Mouse (Mus musculus) kidney, postnatal 0 days (tissue): ENCODE measurements around the gene Tspan4. TPM values are rescaled to one million over a fixed set of nuclear protein-coding genes. Genes with fewer than 3 reads are reported as not detected.

Experiments used
- ATAC-seq: fragments of 200-750 bp; cut with Nextera tagmentation; replicated peaks from 2 replicates; pipeline ENCODE4 v1.8.0; 2017; ENCODE audit warnings: low read depth, moderate number of reproducible peaks, moderate TSS enrichment, moderate library complexity; ENCODE audit not compliant: low FRiP score
- DNase-seq: peaks from one replicate; pipeline ENCODE4 v3.0.0-alpha.2; 2016; ENCODE audit warnings: low spot score
- H3K27ac ChIP-seq: fragments of 300-500 bp; sonication (generic); 2 replicates; pipeline ENCODE4 v1.5.1; 2014; ENCODE audit warnings: mild to moderate bottlenecking
- H3K27me3 ChIP-seq: fragments of 300-500 bp; sonication (generic); 2 replicates; pipeline ENCODE4 v1.6.1; 2014; ENCODE audit warnings: low read length, mixed read lengths; ENCODE audit not compliant: insufficient read depth
- H3K36me3 ChIP-seq: fragments of 300-500 bp; sonication (generic); 2 replicates; pipeline ENCODE4 v1.6.1; 2014; ENCODE audit warnings: low read length, mixed read lengths; ENCODE audit not compliant: insufficient read depth
- H3K4me1 ChIP-seq: fragments of 300-500 bp; sonication (generic); replicated peaks from 2 replicates; pipeline ENCODE4 v1.6.1; 2014; ENCODE audit warnings: antibody characterized with exemption, low read length, mixed read lengths; ENCODE audit not compliant: insufficient read depth
- H3K4me2 ChIP-seq: fragments of 300-500 bp; sonication (generic); 2 replicates; pipeline ENCODE4 v1.6.1; 2014; ENCODE audit warnings: mild to moderate bottlenecking, low read length, moderate library complexity, mixed read lengths
- H3K4me3 ChIP-seq: fragments of 300-500 bp; sonication (generic); replicated peaks from 2 replicates; pipeline ENCODE4 v1.5.1; 2014; ENCODE audit warnings: low read depth, low read length
- H3K9ac ChIP-seq: fragments of 300-500 bp; sonication (generic); 2 replicates; pipeline ENCODE4 v1.6.1; 2014; ENCODE audit warnings: low read depth, low read length
- H3K9me3 ChIP-seq: fragments of 300-500 bp; sonication (generic); replicated peaks from 2 replicates; pipeline ENCODE4 v1.6.1; 2016; ENCODE audit warnings: low read length, inconsistent platforms, mixed read lengths
- CTCF ChIP-seq: IDR thresholded peaks from 2 replicates; pipeline ENCODE4 v1.5.1; 2016; ENCODE audit warnings: antibody characterized with exemption, low read depth, mild to moderate bottlenecking, moderate library complexity
- WGBS: fragments of 180-500 bp; shearing (Covaris S2); extraction: QIAGEN DNeasy Blood & Tissue Kit; methylation state at CpG from one replicate; pipeline ENCODE4 v1.1.7; 2014; 5-methylcytosine and 5-hydroxymethylcytosine counted together
- polyA plus RNA-seq: library from polyadenylated mRNA; unstranded; fragments of >200 nt; fragmentation: Nextera tagmentation; extraction: Ambion mirVana; gene quantifications from 2 replicates; pipeline ENCODE4 v1.2.1, GENCODE M21; 2015

The Tspan4 gene
- polyA plus RNA-seq, 1 experiment from 2014 or later, result 115 TPM

GRCm38 (mm10) chr7:141458661-141459060 lies 16.4 kb upstream of the Tspan4 start:
- no peak for ATAC-seq
- H3K4me1 ChIP-seq, result peaks cover 15% of the 10 kb centered on the region
- WGBS, result 92% methylated on average over 11 of the region's 11 CpGs

GRCm38 (mm10) chr7:141459301-141459711 lies 15.7 kb upstream of the Tspan4 start:
- no peaks in the 10 kb centered on the region for H3K9me3 ChIP-seq
- peaks cover 13% of the 10 kb centered on the region; the same call in 1 of the 2 replicates for H3K36me3 ChIP-seq
- H3K27me3 ChIP-seq, result no peaks in the 10 kb centered on the region
- H3K27ac ChIP-seq, result no peak overlapping the region
- H3K4me2 ChIP-seq, result no peak overlapping the region
- peaks cover 20% of the 10 kb centered on the region for H3K4me1 ChIP-seq
- no peak overlapping the region for H3K4me3 ChIP-seq
- no peak overlapping the region for H3K9ac ChIP-seq
- 92% methylated on average over 17 of the region's 17 CpGs for WGBS
- no peak for TF ChIP-seq CTCF
- ATAC-seq (no peak), DNase-seq (no peak)

More at GRCm38 (mm10) chr7:141458661-141459060, 16.4 kb upstream of the Tspan4 start:
- H3K9me3 ChIP-seq, result no peaks in the 10 kb centered on the region
- no peak overlapping the region for H3K4me2 ChIP-seq
- H3K27ac ChIP-seq, result no peak overlapping the region
- H3K9ac ChIP-seq, result no peak overlapping the region
- peaks cover 13% of the 10 kb centered on the region; the same call in 1 of the 2 replicates for H3K36me3 ChIP-seq
- H3K4me3 ChIP-seq, result no peak overlapping the region
- no peaks in the 10 kb centered on the region for H3K27me3 ChIP-seq
- TF ChIP-seq CTCF, result no peak
- DNase-seq, result no peak

DNA sequence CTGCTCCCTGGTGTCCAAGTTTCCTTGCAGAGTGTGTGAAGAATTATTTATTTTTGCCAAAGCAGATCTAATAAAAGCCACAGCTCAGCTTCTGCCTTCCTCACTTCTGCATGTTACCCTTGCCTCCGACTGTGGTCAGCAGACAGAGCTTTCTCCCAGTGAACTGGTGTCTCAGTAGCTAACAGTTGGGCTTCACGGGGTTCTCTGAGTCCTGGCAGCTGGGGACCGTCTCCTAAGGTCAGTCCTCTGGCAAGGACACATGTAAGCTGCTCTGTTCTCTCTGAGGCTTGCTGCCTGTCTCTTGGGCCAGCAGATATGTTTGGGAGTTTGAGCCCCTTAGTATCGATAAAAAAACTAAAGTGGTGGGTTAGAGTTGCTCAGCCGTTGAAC lies 15.0 kb upstream of the Tspan4 start:
- H3K27ac ChIP-seq, result no peak overlapping the region

DNA sequence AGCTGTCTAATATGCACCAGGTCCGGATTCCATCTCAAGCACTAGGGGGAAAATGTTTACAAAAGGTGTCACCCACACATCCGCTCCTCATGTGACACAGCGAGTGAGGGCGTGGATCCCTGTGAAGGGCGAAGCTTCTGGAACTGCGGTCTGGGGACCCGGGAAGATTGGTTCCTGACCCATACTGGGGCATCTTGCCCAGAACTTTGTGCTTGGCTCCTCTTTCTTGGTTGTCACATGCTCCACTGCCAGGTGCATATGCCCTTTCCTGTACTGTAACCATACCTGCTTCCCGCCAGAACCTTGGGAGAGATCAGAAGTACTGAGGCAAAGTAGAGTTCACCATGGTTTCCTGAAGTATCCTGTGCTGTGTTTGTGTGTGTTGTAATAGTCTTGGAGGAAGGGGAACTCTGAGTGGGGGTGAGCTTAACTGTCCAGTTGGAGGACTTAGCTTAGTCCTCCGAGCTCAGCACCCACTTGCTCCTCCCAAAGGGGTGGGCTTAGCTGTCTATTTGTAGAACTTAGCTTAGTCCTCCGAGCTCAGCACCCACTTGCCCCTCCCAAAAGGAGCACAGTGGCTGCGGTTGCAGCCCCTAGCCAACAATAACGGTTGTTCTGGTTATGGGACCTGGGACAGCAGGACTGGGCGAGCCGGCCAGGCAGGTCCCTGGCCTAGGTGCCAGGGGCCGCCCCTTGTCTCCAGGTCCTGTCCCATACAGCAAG lies 14.5 kb upstream of the Tspan4 start, which contains the start of gene Cracr2b:
Gene Cracr2b (plus strand): TSS at position 704 of the 723 bp plus-strand sequence.
- H3K4me1 ChIP-seq, result peaks cover 33% of the 10 kb centered on the region
- H3K9ac ChIP-seq, result peak within 1 kb of the TSS; percentile 66
- DNase-seq (no peak), ATAC-seq (no peak)
- H3K4me2 ChIP-seq, result peak within 1 kb of the TSS; percentile 79
- 0 out of 2 replicates have a peak within 1 kb of the TSS, but pooled peaks have one; percentile 20 for H3K27ac ChIP-seq
- 72% methylated on average over 15 of the region's 15 CpGs for WGBS
- no peaks in the 10 kb centered on the region for H3K27me3 ChIP-seq
- no peaks in the 10 kb centered on the region for H3K9me3 ChIP-seq
- no peak for TF ChIP-seq CTCF
- peaks cover 13% of the 10 kb centered on the region; the same call in 1 of the 2 replicates for H3K36me3 ChIP-seq
- peak within 1 kb of the TSS; percentile 47 for H3K4me3 ChIP-seq

More for the DNA sequence above, 15.0 kb upstream of the Tspan4 start:
- Histone ChIP-seq H3K4me2 (no peak overlapping the region), H3K9ac (no peak overlapping the region), H3K9me3 (no peaks in the 10 kb centered on the region), H3K27me3 (no peaks in the 10 kb centered on the region), H3K36me3 (peaks cover 13% of the 10 kb centered on the region; the same call in 1 of the 2 replicates), H3K4me3 (no peak overlapping the region), H3K4me1 (peaks cover 27% of the 10 kb centered on the region)
- WGBS, result 62% methylated on average over 5 of the region's 5 CpGs
- TF ChIP-seq CTCF, result no peak
- no peak for DNase-seq
- no peak for ATAC-seq

DNA sequence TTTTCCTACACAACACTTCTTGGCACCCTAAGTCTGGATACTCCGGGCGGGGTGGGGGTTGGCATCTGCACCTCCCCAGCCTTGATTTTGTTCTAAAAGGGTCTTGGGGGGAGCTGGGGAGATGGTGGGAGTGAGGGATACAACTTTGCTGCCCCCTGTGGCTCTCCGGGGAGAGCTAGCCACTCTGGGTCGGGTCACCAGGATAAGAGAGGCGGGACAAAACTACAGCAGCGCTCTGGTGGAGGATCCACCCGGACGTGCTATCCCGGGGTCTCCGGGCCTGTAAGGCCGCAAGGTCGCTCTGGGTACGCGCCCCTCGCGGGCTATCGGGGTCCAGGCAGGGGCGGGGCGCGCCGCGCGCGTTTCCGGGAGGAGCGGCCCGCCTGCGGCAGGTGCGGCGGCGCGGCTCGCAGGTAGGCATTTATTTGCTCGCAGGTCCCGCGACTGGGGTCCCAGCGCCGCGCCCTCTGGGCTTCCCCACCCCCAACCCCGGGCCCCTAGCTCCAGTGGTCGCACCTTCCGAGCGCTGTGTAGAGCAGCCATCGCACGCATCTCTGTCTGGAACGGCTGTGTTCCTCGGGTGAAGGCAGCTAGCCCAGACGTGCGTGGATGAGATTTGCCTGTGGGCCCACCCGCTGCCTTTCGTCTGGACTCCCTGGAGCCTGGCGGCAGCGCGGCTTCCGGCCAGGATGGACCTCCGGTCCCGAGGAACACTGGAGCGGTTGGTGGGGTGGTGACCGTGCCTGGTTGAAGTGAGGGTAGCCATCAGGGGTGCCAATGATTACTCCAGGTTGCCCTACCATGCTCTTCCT lies 13.3 kb upstream of the Tspan4 start:
- H3K36me3 ChIP-seq, result peaks cover 13% of the 10 kb centered on the region; the same call in 1 of the 2 replicates
- TF ChIP-seq CTCF, result peak; percentile 44
- peak overlapping the region; percentile 47 for H3K4me3 ChIP-seq
- peak overlapping the region; percentile 79 for H3K4me2 ChIP-seq
- peak overlapping the region; percentile 66 for H3K9ac ChIP-seq
- H3K9me3 ChIP-seq, result no peaks in the 10 kb centered on the region
- H3K27ac ChIP-seq, result 0 out of 2 replicates have a peak overlapping the region, but pooled peaks have one; percentile 20
- 0 out of 2 replicates have a peak, but pooled peaks have one; percentile 3 for ATAC-seq
- peaks cover 33% of the 10 kb centered on the region for H3K4me1 ChIP-seq
- H3K27me3 ChIP-seq, result no peaks in the 10 kb centered on the region
- DNase-seq, result peak; percentile 63
- 2% methylated on average over 54 of the region's 59 CpGs for WGBS

DNA sequence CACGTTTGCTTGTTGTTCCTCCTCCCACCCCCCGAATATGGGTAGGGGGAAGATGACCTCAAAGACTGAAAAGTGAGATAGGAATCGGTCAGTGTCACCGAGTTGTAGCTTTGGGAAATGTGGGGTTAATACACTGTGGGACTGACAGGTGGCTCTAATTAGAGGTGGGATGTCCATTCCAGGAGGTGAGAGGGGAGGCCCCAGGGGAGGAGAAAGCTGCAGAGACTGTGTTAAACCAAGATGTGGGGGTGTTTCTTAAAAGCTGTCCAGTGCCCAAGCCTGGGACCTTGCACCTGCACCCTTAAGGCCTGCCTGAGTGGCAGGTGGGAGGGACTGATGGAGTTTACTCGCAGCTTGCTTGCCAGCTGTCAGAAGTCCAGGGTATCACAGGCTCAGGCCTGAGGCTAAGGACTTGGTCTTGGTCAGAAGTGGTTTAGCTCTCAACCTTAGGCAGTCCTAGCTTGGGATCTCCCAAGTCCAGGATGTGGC lies 12.7 kb upstream of the Tspan4 start:
- no peak for DNase-seq
- peaks cover 13% of the 10 kb centered on the region; the same call in 1 of the 2 replicates for H3K36me3 ChIP-seq
- peak overlapping the region; percentile 47 for H3K4me3 ChIP-seq
- WGBS, result 12% methylated on average over 5 of the region's 5 CpGs
- 0 out of 2 replicates have a peak overlapping the region, but pooled peaks have one; percentile 20 for H3K27ac ChIP-seq
- no peak for ATAC-seq
- H3K9me3 ChIP-seq, result no peaks in the 10 kb centered on the region
- no peak for TF ChIP-seq CTCF
- H3K9ac ChIP-seq, result peak overlapping the region; percentile 66; the same call in 1 of the 2 replicates
- peaks cover 37% of the 10 kb centered on the region for H3K4me1 ChIP-seq
- peak overlapping the region; percentile 79 for H3K4me2 ChIP-seq
- no peaks in the 10 kb centered on the region for H3K27me3 ChIP-seq
